Mouse (Mus musculus) midbrain, postnatal 0 days (tissue): ENCODE measurements around the gene Igf2r. TPM values are rescaled to one million over a fixed set of nuclear protein-coding genes. Genes with fewer than 3 reads are reported as not detected.

Experiments
- ATAC-seq: fragments of 200-750 bp; cut with Nextera tagmentation; 2 replicates; pipeline ENCODE4 v1.8.0; 2017; ENCODE audit warnings: moderate number of reproducible peaks, mild to moderate bottlenecking, moderate TSS enrichment, moderate library complexity; ENCODE audit not compliant: low FRiP score
- DNase-seq: peaks from one replicate; pipeline ENCODE4 v3.0.0-alpha.2; 2015; ENCODE audit warnings: low spot score
- H3K27ac ChIP-seq: fragments of 300-500 bp; sonication (generic); 2 replicates; pipeline ENCODE4 v1.5.1; 2014; ENCODE audit warnings: low read depth, mild to moderate bottlenecking, low read length, mixed read lengths
- H3K27me3 ChIP-seq: fragments of 300-500 bp; sonication (generic); 2 replicates; pipeline ENCODE4 v1.6.1; 2014; ENCODE audit warnings: low read length, control low read depth, mixed read lengths; ENCODE audit not compliant: insufficient read depth
- H3K36me3 ChIP-seq: fragments of 300-500 bp; sonication (generic); 2 replicates; pipeline ENCODE4 v1.6.1; 2014; ENCODE audit warnings: low read length, control low read depth, mixed read lengths; ENCODE audit not compliant: insufficient read depth
- H3K4me1 ChIP-seq: fragments of 300-500 bp; sonication (generic); 2 replicates; pipeline ENCODE4 v1.6.1; 2014; ENCODE audit warnings: mild to moderate bottlenecking, control low read depth, antibody characterized with exemption, low read length, mixed read lengths; ENCODE audit not compliant: insufficient read depth
- H3K4me2 ChIP-seq: fragments of 300-500 bp; sonication (generic); 2 replicates; pipeline ENCODE4 v1.6.1; 2014; ENCODE audit warnings: low read depth, mild to moderate bottlenecking, low read length, mixed read lengths; ENCODE audit not compliant: poor library complexity, severe bottlenecking
- H3K4me3 ChIP-seq: fragments of 300-500 bp; sonication (generic); 2 replicates; pipeline ENCODE4 v1.5.1; 2014; ENCODE audit warnings: low read depth, mild to moderate bottlenecking, low read length, moderate library complexity
- H3K9ac ChIP-seq: fragments of 300-500 bp; sonication (generic); replicated peaks from 2 replicates; pipeline ENCODE4 v1.6.1; 2014; ENCODE audit warnings: mild to moderate bottlenecking, low read length, moderate library complexity, mixed read lengths; ENCODE audit not compliant: poor library complexity, severe bottlenecking
- H3K9me3 ChIP-seq: fragments of 300-500 bp; sonication (generic); 2 replicates; pipeline ENCODE4 v1.6.1; 2016; ENCODE audit warnings: low read length, control low read depth
- CTCF ChIP-seq: IDR thresholded peaks from 2 replicates; pipeline ENCODE4 v1.5.1; 2016; ENCODE audit warnings: antibody characterized with exemption, mild to moderate bottlenecking
- WGBS: fragments of 180-500 bp; shearing (Covaris S2); extraction: QIAGEN DNeasy Blood & Tissue Kit; methylation state at CpG from one replicate; pipeline ENCODE4 v1.1.7; 2014; 5-methylcytosine and 5-hydroxymethylcytosine counted together
- polyA plus RNA-seq: library from polyadenylated mRNA; unstranded; fragments of >200 nt; fragmentation: Nextera tagmentation; extraction: Ambion mirVana; gene quantifications from 2 replicates; pipeline ENCODE4 v1.2.1, GENCODE M21; 2015
- total RNA-seq: library from RNA; depleted of rRNA; stranded (reverse); fragments of >200 nt; gene quantifications from 2 replicates; pipeline ENCODE4 v1.2.3, GENCODE M21; 2014

Gene Igf2r
- total and polyA plus RNA-seq, 2 experiments from 2014 or later, result 5.4 to 31.7 TPM

DNA sequence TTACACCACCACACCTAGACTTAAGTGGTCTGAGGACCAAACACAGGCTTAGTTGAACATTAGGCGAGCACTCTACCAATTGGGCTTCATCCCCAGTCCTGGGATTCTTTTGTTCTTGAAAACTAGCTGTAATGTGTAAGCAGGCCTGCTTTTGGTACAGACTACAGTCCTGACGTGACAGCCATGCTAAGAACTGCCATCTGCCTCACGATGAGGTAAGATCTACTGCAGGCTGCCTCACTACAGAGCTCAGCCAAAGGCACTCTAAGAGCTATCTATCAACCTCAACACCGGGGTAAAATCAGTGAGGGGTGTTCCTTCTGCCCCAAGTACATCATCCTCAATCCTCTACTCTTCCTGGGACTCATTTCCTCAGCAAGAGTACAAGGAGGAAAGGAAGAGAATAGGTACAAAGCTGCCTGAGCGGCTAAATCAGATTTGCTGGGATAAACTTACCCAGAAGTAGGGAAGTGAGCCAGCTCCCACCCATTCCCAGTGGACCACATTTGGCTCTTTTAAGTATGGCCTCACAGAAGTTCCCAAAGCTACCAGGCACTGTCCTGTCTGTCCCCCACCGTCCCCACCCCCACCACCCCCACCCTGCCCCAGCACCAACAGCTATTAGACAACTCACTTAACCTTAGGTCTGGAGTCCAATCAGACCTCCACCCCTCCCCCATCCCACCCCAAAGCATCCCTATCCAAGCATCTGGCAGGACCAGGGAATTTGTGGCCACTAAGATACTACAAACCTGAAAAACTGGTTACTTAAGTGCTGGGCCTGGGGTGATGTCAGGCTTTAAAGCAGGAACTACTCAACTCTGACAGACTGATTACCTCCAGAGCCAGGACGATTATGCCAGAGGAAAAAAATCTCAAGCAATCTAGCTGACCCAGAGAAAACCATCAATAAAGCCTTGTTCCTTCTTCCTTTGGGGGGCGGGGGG, 19.8 kb downstream of the Igf2r start:
- H3K27ac ChIP-seq, result no peak overlapping the region
- H3K4me3 ChIP-seq, result no peak overlapping the region
- no peaks in the 10 kb centered on the region for H3K36me3 ChIP-seq
- no peak for TF ChIP-seq CTCF
- H3K4me1 ChIP-seq, result no peaks in the 10 kb centered on the region
- WGBS, result 65% methylated on average over 8 of the region's 8 CpGs
- no peak overlapping the region for H3K4me2 ChIP-seq
- DNase-seq (no peak), ATAC-seq (no peak)
- H3K27me3 ChIP-seq, result no peaks in the 10 kb centered on the region
- H3K9ac ChIP-seq, result no peak overlapping the region
- no peaks in the 10 kb centered on the region for H3K9me3 ChIP-seq

DNA sequence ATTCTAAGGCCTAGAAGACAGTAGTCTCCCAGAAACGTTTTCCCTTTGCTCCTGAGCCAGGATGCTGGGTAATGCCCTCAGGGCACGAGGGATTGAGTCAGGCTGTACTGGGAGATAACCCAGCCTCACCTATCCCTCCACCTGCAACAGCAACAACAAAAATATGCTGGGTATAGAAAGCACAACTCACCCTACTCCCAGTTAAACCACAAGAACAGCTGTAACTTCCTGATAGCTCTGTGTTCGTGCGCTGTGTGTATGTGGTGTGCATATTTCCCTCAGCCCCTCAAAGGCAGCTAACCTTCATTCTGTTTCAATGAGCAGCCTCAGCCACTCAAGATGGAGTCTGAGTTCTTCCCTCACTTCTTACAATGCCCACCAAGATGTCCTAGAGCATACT, 23.7 kb downstream of the Igf2r start:
- no peak overlapping the region for H3K27ac ChIP-seq
- no peak overlapping the region for H3K9ac ChIP-seq
- DNase-seq, result no peak
- H3K9me3 ChIP-seq, result 0 out of 2 replicates have a peak, but pooled peaks cover 11% of the 10 kb centered on the region
- H3K4me2 ChIP-seq, result no peak overlapping the region
- 88% methylated on average over 4 of the region's 4 CpGs for WGBS
- ATAC-seq, result no peak
- no peak for TF ChIP-seq CTCF
- no peak overlapping the region for H3K4me3 ChIP-seq
- H3K4me1 ChIP-seq, result no peaks in the 10 kb centered on the region
- no peaks in the 10 kb centered on the region for H3K27me3 ChIP-seq
- H3K36me3 ChIP-seq, result 0 out of 2 replicates have a peak, but pooled peaks cover 6% of the 10 kb centered on the region

DNA sequence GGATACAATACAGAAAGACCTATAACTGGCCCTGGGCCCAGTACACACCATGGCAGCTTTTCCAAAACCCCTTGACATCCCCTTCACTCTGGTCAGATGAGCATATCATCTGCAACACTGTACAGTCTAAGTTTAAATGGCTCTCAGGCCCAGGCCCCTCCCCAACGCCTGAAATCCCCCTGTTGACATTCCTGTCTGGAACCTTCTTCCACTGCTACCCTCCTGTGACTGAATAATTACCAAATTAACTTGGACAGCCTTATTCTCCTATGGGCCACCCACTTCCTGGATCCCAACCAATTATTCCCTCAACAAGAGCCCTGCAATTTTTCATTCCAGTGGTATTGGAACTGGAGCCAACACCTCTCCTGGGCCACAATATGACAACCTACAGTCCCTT, 25.4 kb downstream of the Igf2r start:
- H3K9ac ChIP-seq, result no peak overlapping the region
- H3K4me1 ChIP-seq, result no peaks in the 10 kb centered on the region
- peaks cover 10% of the 10 kb centered on the region; the same call in 1 of the 2 replicates for H3K36me3 ChIP-seq
- H3K4me3 ChIP-seq, result no peak overlapping the region
- no peak for TF ChIP-seq CTCF
- no peak for ATAC-seq
- H3K4me2 ChIP-seq, result no peak overlapping the region
- DNase-seq, result no peak
- 0 out of 2 replicates have a peak, but pooled peaks cover 11% of the 10 kb centered on the region for H3K9me3 ChIP-seq
- H3K27me3 ChIP-seq, result no peaks in the 10 kb centered on the region
- no peak overlapping the region for H3K27ac ChIP-seq
- 88% methylated on average over 1 of the region's 1 CpGs for WGBS

DNA sequence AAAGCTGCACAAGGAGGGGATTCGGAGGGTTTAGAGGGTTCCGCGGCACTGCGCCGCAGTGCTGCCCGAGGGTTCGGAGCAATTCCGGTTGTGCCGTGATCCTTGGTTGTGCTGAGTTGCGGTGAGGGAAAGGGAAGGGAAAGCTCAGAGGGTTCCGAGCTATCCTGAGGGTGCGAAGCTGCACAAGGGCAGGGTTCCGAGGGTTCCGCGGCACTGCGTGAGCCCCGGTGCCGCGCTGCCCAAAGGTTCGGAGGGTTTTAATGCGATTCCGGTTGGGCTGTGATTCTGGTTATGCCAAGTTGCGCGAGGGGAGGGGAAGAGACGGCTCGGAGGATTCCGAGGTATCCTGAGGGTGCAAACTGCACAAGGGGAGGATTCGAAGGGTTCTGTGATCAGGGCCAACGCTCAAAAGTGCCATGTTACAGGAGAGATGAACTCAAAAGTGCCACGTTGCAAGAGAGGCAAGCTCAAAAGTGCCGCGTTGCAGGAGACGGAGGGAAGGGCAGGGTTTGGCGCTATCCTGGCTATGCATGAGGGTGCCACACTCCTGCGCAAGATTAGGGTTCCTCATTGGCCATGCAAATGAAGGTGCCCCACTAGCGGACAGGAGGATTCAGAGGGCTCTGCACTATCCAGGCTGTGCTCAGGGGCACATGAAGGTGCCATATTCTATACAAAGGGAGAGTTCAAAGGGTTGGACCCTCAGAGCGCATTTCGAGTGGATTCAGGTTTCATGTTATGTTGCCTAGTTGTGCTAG, 27.1 kb downstream of the Igf2r start:
- ATAC-seq, result peak; percentile 22; the same call in 1 of the 2 replicates
- Histone ChIP-seq H3K4me2 (peak overlapping the region; percentile 62), H3K4me3 (peak overlapping the region; percentile 38), H3K27ac (no peak overlapping the region), H3K36me3 (peaks cover 13% of the 10 kb centered on the region; the same call in 1 of the 2 replicates), H3K4me1 (no peaks in the 10 kb centered on the region), H3K9me3 (0 out of 2 replicates have a peak, but pooled peaks cover 11% of the 10 kb centered on the region), H3K9ac (peak overlapping the region; percentile 30), H3K27me3 (no peaks in the 10 kb centered on the region)
- WGBS, result 59% methylated on average over 38 of the region's 38 CpGs
- no peak for TF ChIP-seq CTCF
- no peak for DNase-seq

DNA sequence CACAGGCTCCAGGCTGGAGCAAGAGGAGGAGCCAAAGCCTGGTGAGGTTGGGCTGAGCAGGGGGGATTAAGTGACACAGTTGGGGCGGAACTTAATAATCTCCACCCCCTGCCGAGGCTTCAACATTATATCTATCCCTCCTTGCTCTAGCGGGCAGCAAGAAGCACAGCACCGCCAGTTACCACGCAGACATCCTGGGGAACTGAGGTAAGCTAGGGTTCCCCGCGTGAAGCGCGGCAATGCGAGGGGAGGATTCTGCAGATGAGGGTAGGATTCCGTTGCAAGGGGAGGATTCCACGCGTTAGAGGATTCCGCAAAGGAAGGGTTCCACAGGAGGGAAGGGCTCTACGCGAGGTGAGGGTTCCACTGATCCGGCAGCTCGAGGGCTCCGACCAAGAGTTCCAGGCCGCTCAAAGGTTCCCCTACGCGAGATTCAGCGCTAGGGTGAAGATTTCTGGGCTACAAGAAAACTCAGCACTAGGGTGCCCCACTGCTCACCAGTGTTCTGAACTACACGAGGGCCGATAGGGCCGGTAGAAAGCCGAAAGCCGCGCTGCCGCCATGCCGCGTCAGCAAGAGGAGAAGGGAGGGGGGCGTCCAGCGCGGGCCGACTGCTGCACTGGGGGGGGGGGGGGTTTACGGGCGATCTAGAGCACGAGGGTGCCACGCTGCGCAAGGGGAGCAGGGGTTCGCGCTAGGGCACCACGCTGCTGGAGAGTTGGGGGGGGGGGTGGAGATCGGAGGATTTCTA, 28.1 kb downstream of the Igf2r start:
- Histone ChIP-seq H3K9me3 (0 out of 2 replicates have a peak, but pooled peaks cover 11% of the 10 kb centered on the region), H3K9ac (peak overlapping the region; percentile 30), H3K36me3 (peaks cover 13% of the 10 kb centered on the region; the same call in 1 of the 2 replicates), H3K4me2 (peak overlapping the region; percentile 62), H3K4me3 (peak overlapping the region; percentile 38), H3K4me1 (no peaks in the 10 kb centered on the region), H3K27me3 (no peaks in the 10 kb centered on the region), H3K27ac (no peak overlapping the region; the same call in 1 of the 2 replicates)
- 0 out of 2 replicates have a peak, but pooled peaks have one; percentile 4 for TF ChIP-seq CTCF
- peak; percentile 83 for DNase-seq
- ATAC-seq, result peak; percentile 73
- WGBS, result 55% methylated on average over 44 of the region's 45 CpGs
